Mouse (Mus musculus): ENCODE measurements at regions not wholly inside any gene's neighbourhood (a gene's known extent, or its start where the extent isn't known, plus 50 kb on each side); places are given as distances from the start of the nearest gene placed in this dataset.
A peak's percentile ranks its signal among the peaks of the same experiment; 100 is the strongest.

GRCm38 (mm10) chr12:49732351-49732750 is 347.4 kb downstream of the Gm43517 start:
- no peak for DNase-seq (ENCODE audit: low spot score in 2 of 2)
- intact Hi-C loops (cut with DNase I): no loop called here

GRCm38 (mm10) chr12:49737100-49737499 is 352.1 kb downstream of the Gm43517 start:
- DNase-seq (ENCODE audit: low spot score in 2 of 2): no peak
- intact Hi-C loops (cut with DNase I): no loop called here

GRCm38 (mm10) chr12:49739960-49740740 is 355.2 kb downstream of the Gm43517 start:
- intact Hi-C loops (cut with DNase I): loop anchor here (10.0 kb wide), 2 partner anchors 205 to 335 kb away; no protein-coding TSS in a partner anchor
- peak; percentile 37 for DNase-seq (ENCODE audit: low spot score in 2 of 2)

GRCm38 (mm10) chr12:49743402-49743801 is 358.4 kb downstream of the Gm43517 start:
- no peak for DNase-seq (ENCODE audit: low spot score in 2 of 2)
- intact Hi-C loops (cut with DNase I): loop anchor here (10.0 kb wide), 2 partner anchors 201 to 339 kb away; no protein-coding TSS in a partner anchor

- intact Hi-C loops (cut with DNase I): loop anchor here (10.0 kb wide), 2 partner anchors 198 to 342 kb away; no protein-coding TSS in a partner anchor
- no peak for DNase-seq (ENCODE audit: low spot score in 2 of 2)
Measured at GRCm38 (mm10) chr12:49747081-49747480, 362.1 kb downstream of the Gm43517 start.

- intact Hi-C loops (cut with DNase I): no loop called here
- peak in 1 of 2 experiments; percentile 8 for DNase-seq (ENCODE audit: low spot score in 2 of 2)
Measured at GRCm38 (mm10) chr12:49758391-49758790, 373.4 kb downstream of the Gm43517 start.

GRCm38 (mm10) chr12:49764541-49764940 is 379.6 kb downstream of the Gm43517 start:
- DNase-seq (ENCODE audit: low spot score in 2 of 2): no peak
- intact Hi-C loops (cut with DNase I): no loop called here

- intact Hi-C loops (cut with DNase I): no loop called here
- DNase-seq (ENCODE audit: low spot score in 2 of 2): no peak
Measured at GRCm38 (mm10) chr12:49808341-49808740, 423.4 kb downstream of the Gm43517 start.

- DNase-seq (ENCODE audit: low spot score in 2 of 2): no peak
- intact Hi-C loops (cut with DNase I): no loop called here
Measured at GRCm38 (mm10) chr12:49814653-49815052, 429.7 kb downstream of the Gm43517 start.

- DNase-seq (ENCODE audit: low spot score in 2 of 2): no peak
Measured at GRCm38 (mm10) chr12:49827769-49828168, 442.8 kb downstream of the Gm43517 start.

GRCm38 (mm10) chr12:49828553-49828952 is 443.6 kb downstream of the Gm43517 start:
- intact Hi-C loops (cut with DNase I): no loop called here
- no peak for DNase-seq (ENCODE audit: low spot score in 2 of 2)

More at GRCm38 (mm10) chr12:49827769-49828168, 442.8 kb downstream of the Gm43517 start:
- intact Hi-C loops (cut with DNase I): no loop called here

- peak in 1 of 2 experiments; percentile 5 for DNase-seq (ENCODE audit: low spot score in 2 of 2)
Measured at GRCm38 (mm10) chr12:49830665-49831064, 445.7 kb downstream of the Gm43517 start.

GRCm38 (mm10) chr12:49832118-49832847 is 447.3 kb downstream of the Gm43517 start:
- DNase-seq (ENCODE audit: low spot score in 2 of 2): peak; percentile 15 to 40
- intact Hi-C loops (cut with DNase I): no loop called here

More at GRCm38 (mm10) chr12:49830665-49831064, 445.7 kb downstream of the Gm43517 start:
- intact Hi-C loops (cut with DNase I): no loop called here

GRCm38 (mm10) chr12:49836282-49837070 is 451.5 kb downstream of the Gm43517 start:
- intact Hi-C loops (cut with DNase I): no loop called here
- DNase-seq (ENCODE audit: low spot score in 2 of 2): no peak

- intact Hi-C loops (cut with DNase I): no loop called here
- no peak for DNase-seq (ENCODE audit: low spot score in 2 of 2)
Measured at GRCm38 (mm10) chr12:49885507-49885906, 500.5 kb downstream of the Gm43517 start.

- no peak for DNase-seq (ENCODE audit: low spot score in 2 of 2)
- intact Hi-C loops (cut with DNase I): no loop called here
Measured at GRCm38 (mm10) chr12:49887246-49887645, 502.3 kb downstream of the Gm43517 start.

- intact Hi-C loops (cut with DNase I): no loop called here
- DNase-seq (ENCODE audit: low spot score in 2 of 2): no peak
Measured at GRCm38 (mm10) chr12:49897768-49898167, 512.8 kb downstream of the Gm43517 start.

- DNase-seq (ENCODE audit: low spot score in 2 of 2): no peak
- intact Hi-C loops (cut with DNase I): no loop called here
Measured at GRCm38 (mm10) chr12:49915691-49916090, 530.7 kb downstream of the Gm43517 start.

- intact Hi-C loops (cut with DNase I): no loop called here
- DNase-seq (ENCODE audit: low spot score in 2 of 2): no peak
Measured at GRCm38 (mm10) chr12:49921608-49922007, 536.6 kb downstream of the Gm43517 start.

- DNase-seq (ENCODE audit: low spot score in 2 of 2): no peak
- intact Hi-C loops (cut with DNase I): loop anchor here (10.0 kb wide), 3 partner anchors 196 to 476 kb away; no protein-coding TSS in a partner anchor
Measured at GRCm38 (mm10) chr12:49940818-49941217, 555.8 kb downstream of the Gm43517 start.

All from left cerebral cortex, postnatal 36 days (tissue).